Comparison of ENCODE assay signal across 8 mouse cellular contexts in genomic region chr2:122739023-122739422, GRCm38 (mm10). TPM values are rescaled to one million over a fixed set of nuclear protein-coding genes. Genes with fewer than 3 reads are reported as not detected.
DNase-seq lines count a peak whose midpoint lies in the region; ATAC-seq and TF ChIP-seq lines count a peak whose summit lies in the region.

No protein-coding gene starts in this region.

- peak overlapping the region; percentile 86 for H3K9ac ChIP-seq in kidney, postnatal 0 days (ENCODE audit: low read depth, low read length)
- peak overlapping the region; percentile 95 for H3K9ac ChIP-seq in midbrain, embryonic 13.5 days (replicated peaks)

- POLR2A ChIA-PET in Patski (lab: Charles Lee), result interaction anchor here (1.2 kb wide), 1 partner anchor 37 kb away, joined by 5 read pairs; the partner anchor contains the start of gene Slc30a4

- H3K27me3 ChIP-seq in kidney, postnatal 0 days (ENCODE audit: insufficient read depth, low read length), result no peaks in the 10 kb centered on the region
- no peaks in the 10 kb centered on the region for H3K27me3 ChIP-seq in Patski
- H3K27me3 ChIP-seq in hindbrain, embryonic 10.5 days (ENCODE audit: insufficient read depth, poor library complexity, severe bottlenecking), result peaks cover 11% of the 10 kb centered on the region
- H3K27me3 ChIP-seq in midbrain, embryonic 13.5 days, result peaks cover 11% of the 10 kb centered on the region; the same call in 1 of the 2 replicates

- H3K9me3 ChIP-seq in kidney, postnatal 0 days (replicated peaks; ENCODE audit: low read length), result no peaks in the 10 kb centered on the region
- no peaks in the 10 kb centered on the region for H3K9me3 ChIP-seq in hindbrain, embryonic 10.5 days
- no peaks in the 10 kb centered on the region for H3K9me3 ChIP-seq in midbrain, embryonic 13.5 days

- peak overlapping the region; percentile 83 for H3K4me3 ChIP-seq in kidney, postnatal 0 days (replicated peaks; ENCODE audit: low read depth, low read length)
- peak overlapping the region; percentile 89 for H3K4me3 ChIP-seq in hindbrain, embryonic 10.5 days
- H3K4me3 ChIP-seq in midbrain, embryonic 13.5 days (replicated peaks), result peak overlapping the region; percentile 88

- peak overlapping the region; percentile 72 for H3K4me2 ChIP-seq in kidney, postnatal 0 days (ENCODE audit: low read length)
- H3K4me2 ChIP-seq in midbrain, embryonic 13.5 days (replicated peaks), result peak overlapping the region; percentile 74

- ATAC-seq in kidney, postnatal 0 days (replicated peaks; ENCODE audit: low FRiP score, low read depth), result no peak
- peak; percentile 8 for ATAC-seq in Patski
- ATAC-seq in midbrain, embryonic 13.5 days, result no peak

- 15% methylated on average over 7 of the region's 7 CpGs for WGBS in kidney, postnatal 0 days
- 40% methylated on average over 7 of the region's 7 CpGs for WGBS in hindbrain, embryonic 10.5 days
- 34% methylated on average over 7 of the region's 7 CpGs for WGBS in midbrain, embryonic 13.5 days

- peak; percentile 16 for DNase-seq in kidney, postnatal 0 days (ENCODE audit: low spot score)
- DNase-seq in kidney, postnatal 25 days, result no peak
- no peak for DNase-seq in Patski (ENCODE audit: low read depth, low spot score)
- DNase-seq in hindbrain, embryonic 10.5 days (ENCODE audit: low spot score), result no peak
- DNase-seq in ovary, adult 18-20 months (ENCODE audit: low spot score), result no peak
- DNase-seq in frontal cortex, postnatal 14 days (ENCODE audit: low spot score in 2 of 2), result no peak
- no peak for DNase-seq in kidney, postnatal 14 days

- 0 out of 2 replicates have a peak, but pooled peaks cover 6% of the 10 kb centered on the region for H3K36me3 ChIP-seq in kidney, postnatal 0 days (ENCODE audit: insufficient read depth, low read length)
- H3K36me3 ChIP-seq in hindbrain, embryonic 10.5 days, result peaks cover 11% of the 10 kb centered on the region; the same call in 1 of the 2 replicates
- peaks cover 8% of the 10 kb centered on the region; the same call in 1 of the 2 replicates for H3K36me3 ChIP-seq in midbrain, embryonic 13.5 days

- in situ Hi-C loops in Patski (cut with MboI; ENCODE audit: low pct_unique_long_range_greater_than_20kb), result no loop called here

- H3K27ac ChIP-seq in kidney, postnatal 0 days, result peak overlapping the region; percentile 89
- H3K27ac ChIP-seq in hindbrain, embryonic 10.5 days, result peak overlapping the region; percentile 96
- peak overlapping the region; percentile 95 for H3K27ac ChIP-seq in midbrain, embryonic 13.5 days

- no peaks in the 10 kb centered on the region for H3K4me1 ChIP-seq in kidney, postnatal 0 days (replicated peaks; ENCODE audit: insufficient read depth, low read length)
- H3K4me1 ChIP-seq in hindbrain, embryonic 10.5 days (replicated peaks), result peaks cover 16% of the 10 kb centered on the region
- peaks cover 24% of the 10 kb centered on the region for H3K4me1 ChIP-seq in midbrain, embryonic 13.5 days (replicated peaks)

- CTCF ChIA-PET in Patski (lab: Charles Lee), result interaction anchor here (1.1 to 1.8 kb wide), 6 partner anchors 9 to 72 kb away, joined by 3 to 8 read pairs (median 4); no protein-coding TSS in a partner anchor

- TF ChIP-seq CTCF in kidney, postnatal 0 days (IDR thresholded peaks at IDR 0.05; ENCODE audit: low read depth), result no peak
- TF ChIP-seq CTCF in Patski (IDR thresholded peaks at IDR 0.05), result peak; percentile 26

RNA-seq across cellular contexts. Expression of gene Bloc1s6, which starts 0.7 kb away (rescaled TPM):
- 43.6 and 50.0 TPM in 2 replicates for polyA plus RNA-seq in kidney, postnatal 0 days (2015; fragmentation: Nextera tagmentation; extraction: Ambion mirVana)
- polyA plus RNA-seq in Patski (2021), result 29.3 TPM
- 72.4 and 75.4 TPM in 2 replicates for polyA plus RNA-seq in hindbrain, embryonic 10.5 days (2016; fragmentation: Nextera tagmentation; extraction: Ambion mirVana)
- 94.4 and 105 TPM in 2 replicates for polyA plus RNA-seq in midbrain, embryonic 13.5 days (2015; fragmentation: Nextera tagmentation; extraction: Ambion mirVana)

RNA-seq across cellular contexts. Expression of gene Sqor, which starts 26.0 kb away (rescaled TPM):
- 33.0 and 34.5 TPM in 2 replicates for polyA plus RNA-seq in kidney, postnatal 0 days (2015; fragmentation: Nextera tagmentation; extraction: Ambion mirVana)
- 11.4 TPM for polyA plus RNA-seq in Patski (2021)
- 2.7 and 3.3 TPM in 2 replicates for polyA plus RNA-seq in hindbrain, embryonic 10.5 days (2016; fragmentation: Nextera tagmentation; extraction: Ambion mirVana)
- polyA plus RNA-seq in midbrain, embryonic 13.5 days (2015; fragmentation: Nextera tagmentation; extraction: Ambion mirVana), result 2.6 and 3.4 TPM in 2 replicates

RNA-seq across cellular contexts. Expression of gene Slc30a4, which starts 36.6 kb away (rescaled TPM):
- 6.9 and 7.9 TPM in 2 replicates for polyA plus RNA-seq in kidney, postnatal 0 days (2015; fragmentation: Nextera tagmentation; extraction: Ambion mirVana)
- 42.7 TPM for polyA plus RNA-seq in Patski (2021)
- 3.7 and 7.8 TPM in 2 replicates for polyA plus RNA-seq in hindbrain, embryonic 10.5 days (2016; fragmentation: Nextera tagmentation; extraction: Ambion mirVana)
- 4.6 and 5.0 TPM in 2 replicates for polyA plus RNA-seq in midbrain, embryonic 13.5 days (2015; fragmentation: Nextera tagmentation; extraction: Ambion mirVana)
